Mouse (Mus musculus): ENCODE data around the gene Wipf2. TPM values are rescaled to one million over a fixed set of nuclear protein-coding genes. Genes with fewer than 3 reads are reported as not detected.

Gene Wipf2
- total and polyA plus RNA-seq, 3 experiments: 2.9 to 7.1 TPM; not detected in 1

DNA sequence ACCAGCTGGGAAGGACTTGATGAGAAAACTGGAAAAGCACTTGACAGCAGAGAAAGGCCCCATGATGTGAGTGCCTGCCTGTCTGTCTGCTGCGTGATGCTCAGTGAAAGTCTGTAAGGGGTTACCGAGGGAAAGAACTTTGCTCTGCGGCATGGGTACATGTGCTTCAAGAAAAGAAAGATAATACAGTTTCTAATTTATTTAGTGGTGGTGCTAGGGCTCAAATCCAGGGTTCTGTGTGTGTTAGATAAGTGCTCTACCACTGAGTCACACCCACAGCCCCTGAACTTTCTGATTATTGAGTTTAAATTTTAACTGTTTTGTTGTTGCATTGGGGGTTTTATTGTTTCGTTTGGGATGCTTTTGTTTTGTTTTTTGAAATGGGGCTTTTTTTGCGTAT is 48.1 kb downstream of the Wipf2 start (continued):
- no peak for TF ChIP-seq ZC3H11A (IDR thresholded peaks at IDR 0.05; ENCODE audit: low read depth, low read length)
- TF ChIP-seq UBTF (IDR thresholded peaks at IDR 0.05; ENCODE audit: borderline replicate concordance, insufficient read depth, low read depth, low read length): no peak
- TF ChIP-seq MAFK (IDR thresholded peaks at IDR 0.05; ENCODE audit: borderline replicate concordance, low read depth, low read length): peak; percentile 80; the same call in 1 of the 2 replicates
- peak; percentile 78; the same call in 1 of the 2 replicates for TF ChIP-seq CHD1 (IDR thresholded peaks at IDR 0.05; ENCODE audit: low read depth, low read length)
- TF ChIP-seq SIN3A (IDR thresholded peaks at IDR 0.05; ENCODE audit: low read length): peak; percentile 100
- TF ChIP-seq USF2 (IDR thresholded peaks at IDR 0.05; ENCODE audit: borderline replicate concordance in 1 of 2, insufficient read depth in 1 of 2, low read depth in 1 of 2, low read length in 2 of 2): no peak
- peak; percentile 99 for TF ChIP-seq MXI1 (IDR thresholded peaks at IDR 0.05; ENCODE audit: low read depth, low read length)
- TF ChIP-seq POLR2A (IDR thresholded peaks at IDR 0.05; ENCODE audit: control insufficient read depth in 1 of 2, insufficient read depth in 1 of 2, low read depth in 1 of 2, low read length in 2 of 2, poor library complexity in 1 of 2): no peak
- peak; percentile 98 to 99 for TF ChIP-seq EP300 (IDR thresholded peaks at IDR 0.05; ENCODE audit: low read depth in 1 of 2, low read length in 2 of 2)
- peak; percentile 82 for TF ChIP-seq MYB (IDR thresholded peaks at IDR 0.05; ENCODE audit: low read depth, low read length)
- TF ChIP-seq E2F4 (IDR thresholded peaks at IDR 0.05; ENCODE audit: borderline replicate concordance, low read depth, low read length): no peak
- TF ChIP-seq MEF2A (IDR thresholded peaks at IDR 0.05; ENCODE audit: extremely low read depth, insufficient replicate concordance, low read depth, low read length, poor library complexity, severe bottlenecking): 0 out of 2 replicates have a peak, but pooled peaks have one; percentile 62
- TF ChIP-seq JUND (IDR thresholded peaks at IDR 0.05; ENCODE audit: low read depth, low read length): peak; percentile 85

DNA sequence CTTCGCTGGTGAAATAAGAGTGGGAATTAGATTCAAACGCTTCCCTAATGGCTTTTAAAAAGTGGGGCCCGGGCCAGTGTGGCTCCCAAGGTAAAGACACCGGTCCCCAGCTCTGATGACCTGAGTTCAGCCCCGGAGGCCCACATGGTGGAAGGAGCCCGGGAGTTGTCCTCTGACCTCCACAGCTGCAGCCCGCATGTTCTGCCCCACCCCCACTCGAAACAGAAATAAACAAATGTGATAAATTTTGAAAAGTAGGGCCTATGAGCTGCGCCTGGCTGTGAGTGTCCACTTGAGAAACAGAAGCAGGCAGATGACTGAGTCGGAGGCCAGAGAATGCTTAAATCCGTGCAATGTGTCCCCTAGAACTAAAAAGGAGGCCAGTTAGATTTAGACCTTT is 50.8 kb downstream of the Wipf2 start:
- H3K27me3 ChIP-seq (ENCODE audit: control insufficient read depth in 1 of 2, insufficient read depth in 2 of 2, low read length in 2 of 2): no peaks in the 10 kb centered on the region
- H3K9ac ChIP-seq (ENCODE audit: control insufficient read depth, low read depth, low read length, poor library complexity, severe bottlenecking): no peak overlapping the region
- peaks cover 33 to 52% of the 10 kb centered on the region in 2 experiments for H3K4me1 ChIP-seq (ENCODE audit: control insufficient read depth in 1 of 2, insufficient read depth in 2 of 2, low read length in 2 of 2)
- no peak overlapping the region for H3K4me3 ChIP-seq (ENCODE audit: control insufficient read depth in 1 of 2, insufficient read depth in 1 of 2, low read depth in 2 of 2, low read length in 2 of 2)
- no peaks in the 10 kb centered on the region for H3K9me3 ChIP-seq (replicated peaks; ENCODE audit: insufficient read depth, low read length)
- TF ChIP-seq ZNF384 (IDR thresholded peaks at IDR 0.05; ENCODE audit: low read depth, low read length) (no peak), CTCF (IDR thresholded peaks at IDR 0.05 in 2 of 3, conservative IDR thresholded peaks at IDR 0.05 in 1 of 3; ENCODE audit: control insufficient read depth in 1 of 3, insufficient read depth in 1 of 3, low read depth in 2 of 3, low read length in 3 of 3, poor library complexity in 1 of 3, severe bottlenecking in 1 of 3) (no peak), MXI1 (IDR thresholded peaks at IDR 0.05; ENCODE audit: low read depth, low read length) (no peak), HCFC1 (IDR thresholded peaks at IDR 0.05; ENCODE audit: low read depth, low read length) (no peak), RAD21 (IDR thresholded peaks at IDR 0.05; ENCODE audit: low read depth, low read length) (no peak), MEF2A (IDR thresholded peaks at IDR 0.05; ENCODE audit: extremely low read depth, insufficient replicate concordance, low read depth, low read length, poor library complexity, severe bottlenecking) (no peak), TBP (IDR thresholded peaks at IDR 0.05; ENCODE audit: low read depth, low read length) (no peak), MAX (IDR thresholded peaks at IDR 0.05; ENCODE audit: low read length) (no peak), NELFE (IDR thresholded peaks at IDR 0.05; ENCODE audit: low read depth, low read length) (no peak), MAZ (IDR thresholded peaks at IDR 0.05; ENCODE audit: low read depth, low read length) (no peak)
- DNase-seq (ENCODE audit: low read depth, low spot score): no peak
- H3K27ac ChIP-seq (ENCODE audit: control insufficient read depth, low read depth, low read length): no peak overlapping the region
- peaks cover 29% of the 10 kb centered on the region for H3K79me2 ChIP-seq (ENCODE audit: control insufficient read depth, insufficient read depth, low read length, poor library complexity)
- H3K36me3 ChIP-seq (ENCODE audit: control insufficient read depth in 1 of 2, insufficient read depth in 2 of 2, low read length in 2 of 2): peaks cover 54 to 68% of the 10 kb centered on the region in 2 experiments

All from MEL (cell line).